Mouse (Mus musculus) hindbrain, embryonic 10.5 days (tissue): ENCODE results near the gene Kcnip4. TPM values are rescaled to one million over a fixed set of nuclear protein-coding genes. Genes with fewer than 3 reads are reported as not detected.

ENCODE experiments used
- DNase-seq: peaks from one replicate; pipeline ENCODE4 v3.0.0-alpha.2; 2017; ENCODE audit warnings: low spot score
- H3K27ac ChIP-seq: fragments of 300-500 bp; sonication (generic); 2 replicates; pipeline ENCODE4 v1.5.1; 2016; ENCODE audit warnings: mild to moderate bottlenecking, moderate library complexity
- H3K27me3 ChIP-seq: fragments of 300-500 bp; sonication (generic); 2 replicates; pipeline ENCODE4 v1.6.1; 2016; ENCODE audit warnings: mild to moderate bottlenecking; ENCODE audit not compliant: poor library complexity, insufficient read depth, severe bottlenecking
- H3K36me3 ChIP-seq: fragments of 300-500 bp; sonication (generic); 2 replicates; pipeline ENCODE4 v1.6.1; 2016; ENCODE audit warnings: mild to moderate bottlenecking, moderate library complexity
- H3K4me1 ChIP-seq: fragments of 300-500 bp; sonication (generic); replicated peaks from 2 replicates; pipeline ENCODE4 v1.6.1; 2016; ENCODE audit warnings: mild to moderate bottlenecking
- H3K4me3 ChIP-seq: fragments of 300-500 bp; sonication (generic); 2 replicates; pipeline ENCODE4 v1.5.1; 2016; ENCODE audit warnings: mild to moderate bottlenecking, moderate library complexity
- H3K9me3 ChIP-seq: fragments of 300-500 bp; sonication (generic); 2 replicates; pipeline ENCODE4 v1.6.1; 2016; ENCODE audit warnings: mild to moderate bottlenecking, moderate library complexity
- WGBS: fragments of 180-500 bp; shearing (Covaris S2); methylation state at CpG from one replicate; pipeline ENCODE4 v1.1.7; 2016; 5-methylcytosine and 5-hydroxymethylcytosine counted together
- polyA plus RNA-seq: library from polyadenylated mRNA; unstranded; fragments of >200 nt; fragmentation: Nextera tagmentation; extraction: Ambion mirVana; gene quantifications from 2 replicates; pipeline ENCODE4 v1.2.1, GENCODE M21; 2016

Kcnip4 gene
- polyA plus RNA-seq, result 1.00 and 1.7 TPM in 2 replicates

- Histone ChIP-seq H3K27ac (peak within 1 kb of the TSS; percentile 67), H3K4me1 (peaks cover 6% of the 10 kb centered on the region; the same call in 1 of the 2 replicates), H3K36me3 (no peaks in the 10 kb centered on the region), H3K4me3 (peak within 1 kb of the TSS; percentile 70), H3K27me3 (peaks cover 31% of the 10 kb centered on the region), H3K9me3 (no peaks in the 10 kb centered on the region)
- WGBS, result 2% methylated on average over 50 of the region's 50 CpGs
- DNase-seq, result peak; percentile 51
These were observed at the start of gene Kcnip4 for GRCm38 (mm10) chr5:49524394-49525241. Gene Kcnip4 (minus strand): TSS chr5:49524907.

GRCm38 (mm10) chr5:49571876-49572275 is 47.2 kb upstream of the Kcnip4 start:
- Histone ChIP-seq H3K27me3 (no peaks in the 10 kb centered on the region), H3K9me3 (no peaks in the 10 kb centered on the region), H3K36me3 (no peaks in the 10 kb centered on the region), H3K4me3 (no peak overlapping the region), H3K4me1 (no peaks in the 10 kb centered on the region), H3K27ac (no peak overlapping the region)
- DNase-seq, result no peak
- WGBS, result 88% methylated on average over 4 of the region's 4 CpGs

GRCm38 (mm10) chr5:49563751-49564150 is 39.0 kb upstream of the Kcnip4 start:
- WGBS, result 96% methylated on average over 4 of the region's 4 CpGs
- no peak overlapping the region for H3K27ac ChIP-seq
- H3K9me3 ChIP-seq, result no peaks in the 10 kb centered on the region
- H3K4me1 ChIP-seq, result no peaks in the 10 kb centered on the region
- no peak for DNase-seq
- H3K36me3 ChIP-seq, result no peaks in the 10 kb centered on the region
- H3K27me3 ChIP-seq, result no peaks in the 10 kb centered on the region
- H3K4me3 ChIP-seq, result no peak overlapping the region

- H3K4me3 ChIP-seq, result no peak overlapping the region
- no peaks in the 10 kb centered on the region for H3K27me3 ChIP-seq
- H3K27ac ChIP-seq, result no peak overlapping the region
- no peaks in the 10 kb centered on the region for H3K36me3 ChIP-seq
- H3K4me1 ChIP-seq, result no peaks in the 10 kb centered on the region
- DNase-seq, result no peak
- WGBS, result 86% methylated on average over 3 of the region's 3 CpGs
- no peaks in the 10 kb centered on the region for H3K9me3 ChIP-seq
These were observed 32.7 kb upstream of the Kcnip4 start for GRCm38 (mm10) chr5:49557436-49557835.

- Histone ChIP-seq H3K9me3 (no peaks in the 10 kb centered on the region), H3K27ac (no peak overlapping the region), H3K4me3 (no peak overlapping the region), H3K4me1 (no peaks in the 10 kb centered on the region), H3K27me3 (no peaks in the 10 kb centered on the region), H3K36me3 (no peaks in the 10 kb centered on the region)
- WGBS, result 92% methylated on average over 3 of the region's 3 CpGs
- no peak for DNase-seq
These were observed 23.2 kb upstream of the Kcnip4 start for GRCm38 (mm10) chr5:49547884-49548283.

- H3K36me3 ChIP-seq, result no peaks in the 10 kb centered on the region
- H3K4me1 ChIP-seq, result peaks cover 4% of the 10 kb centered on the region; the same call in 1 of the 2 replicates
- H3K27ac ChIP-seq, result no peak overlapping the region
- DNase-seq, result no peak
- H3K27me3 ChIP-seq, result peaks cover 14% of the 10 kb centered on the region
- H3K4me3 ChIP-seq, result no peak overlapping the region
- WGBS, result 94% methylated on average over 8 of the region's 8 CpGs
- H3K9me3 ChIP-seq, result no peaks in the 10 kb centered on the region
These were observed 4.7 kb upstream of the Kcnip4 start for GRCm38 (mm10) chr5:49529362-49529761.

GRCm38 (mm10) chr5:49525242-49525612 is 520 bp upstream of the Kcnip4 start:
- peak overlapping the region; percentile 70 for H3K4me3 ChIP-seq
- H3K27me3 ChIP-seq, result peaks cover 31% of the 10 kb centered on the region
- H3K4me1 ChIP-seq, result peaks cover 6% of the 10 kb centered on the region; the same call in 1 of the 2 replicates
- WGBS, result 75% methylated on average over 4 of the region's 4 CpGs
- DNase-seq, result no peak
- H3K27ac ChIP-seq, result no peak overlapping the region
- H3K9me3 ChIP-seq, result no peaks in the 10 kb centered on the region
- H3K36me3 ChIP-seq, result no peaks in the 10 kb centered on the region

- WGBS, result 10% methylated on average over 11 of the region's 11 CpGs
- no peak for DNase-seq
- Histone ChIP-seq H3K27ac (no peak overlapping the region), H3K36me3 (no peaks in the 10 kb centered on the region), H3K4me3 (peak overlapping the region; percentile 70), H3K9me3 (no peaks in the 10 kb centered on the region), H3K4me1 (peaks cover 6% of the 10 kb centered on the region; the same call in 1 of the 2 replicates), H3K27me3 (peaks cover 31% of the 10 kb centered on the region)
These were observed 712 bp downstream of the Kcnip4 start for GRCm38 (mm10) chr5:49523997-49524393.

GRCm38 (mm10) chr5:49522986-49523385 is 1.7 kb downstream of the Kcnip4 start:
- Histone ChIP-seq H3K4me1 (peaks cover 6% of the 10 kb centered on the region; the same call in 1 of the 2 replicates), H3K9me3 (no peaks in the 10 kb centered on the region), H3K4me3 (no peak overlapping the region), H3K36me3 (no peaks in the 10 kb centered on the region), H3K27ac (no peak overlapping the region), H3K27me3 (peaks cover 31% of the 10 kb centered on the region)
- WGBS, result 76% methylated on average over 4 of the region's 4 CpGs
- DNase-seq, result no peak

- no peaks in the 10 kb centered on the region for H3K9me3 ChIP-seq
- DNase-seq, result no peak
These were observed 26.0 kb downstream of the Kcnip4 start for GRCm38 (mm10) chr5:49498743-49499142.

GRCm38 (mm10) chr5:49487270-49487669 is 37.4 kb downstream of the Kcnip4 start:
- DNase-seq, result no peak
- 79% methylated on average over 2 of the region's 2 CpGs for WGBS
- Histone ChIP-seq H3K36me3 (no peaks in the 10 kb centered on the region), H3K27ac (no peak overlapping the region), H3K9me3 (no peaks in the 10 kb centered on the region), H3K27me3 (no peaks in the 10 kb centered on the region), H3K4me1 (no peaks in the 10 kb centered on the region), H3K4me3 (no peak overlapping the region)

More at GRCm38 (mm10) chr5:49498743-49499142, 26.0 kb downstream of the Kcnip4 start:
- Histone ChIP-seq H3K4me1 (no peaks in the 10 kb centered on the region), H3K27me3 (no peaks in the 10 kb centered on the region), H3K4me3 (no peak overlapping the region), H3K27ac (no peak overlapping the region), H3K36me3 (no peaks in the 10 kb centered on the region)
- 88% methylated on average over 3 of the region's 3 CpGs for WGBS

GRCm38 (mm10) chr5:49470738-49471137 is 54.0 kb downstream of the Kcnip4 start:
- Histone ChIP-seq H3K36me3 (no peaks in the 10 kb centered on the region), H3K4me3 (no peak overlapping the region), H3K27me3 (no peaks in the 10 kb centered on the region), H3K27ac (no peak overlapping the region), H3K9me3 (no peaks in the 10 kb centered on the region), H3K4me1 (no peaks in the 10 kb centered on the region)
- WGBS, result 78% methylated on average over 2 of the region's 2 CpGs
- no peak for DNase-seq

- DNase-seq, result no peak
- no peaks in the 10 kb centered on the region for H3K4me1 ChIP-seq
- H3K27ac ChIP-seq, result no peak overlapping the region
- H3K27me3 ChIP-seq, result no peaks in the 10 kb centered on the region
- H3K36me3 ChIP-seq, result no peaks in the 10 kb centered on the region
- 79% methylated on average over 6 of the region's 6 CpGs for WGBS
- no peak overlapping the region for H3K4me3 ChIP-seq
- no peaks in the 10 kb centered on the region for H3K9me3 ChIP-seq
These were observed 63.9 kb downstream of the Kcnip4 start for GRCm38 (mm10) chr5:49460643-49461276.
